Mouse (Mus musculus): Measurements from ENCODE around the gene Lrrk1.

Gene Lrrk1

DNA sequence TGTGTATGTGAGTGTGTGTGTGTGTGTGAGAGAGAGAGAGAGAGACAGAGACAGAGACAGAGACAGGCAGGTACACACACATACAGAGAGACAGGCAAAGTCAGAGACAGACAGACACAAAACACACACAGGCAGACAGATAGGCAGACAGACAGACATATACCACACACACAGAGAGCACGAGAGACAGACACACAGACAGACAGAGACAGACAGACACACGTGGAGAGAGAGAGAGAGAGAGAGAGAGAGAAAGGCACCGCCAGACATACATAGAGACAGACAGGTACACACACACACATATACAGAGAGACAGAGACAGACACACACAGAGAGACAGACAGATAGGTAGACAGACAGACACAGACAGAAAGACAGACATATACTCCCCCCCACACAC, 138.7 kb downstream of the Lrrk1 start:
- DNase-seq = no peak

DNA sequence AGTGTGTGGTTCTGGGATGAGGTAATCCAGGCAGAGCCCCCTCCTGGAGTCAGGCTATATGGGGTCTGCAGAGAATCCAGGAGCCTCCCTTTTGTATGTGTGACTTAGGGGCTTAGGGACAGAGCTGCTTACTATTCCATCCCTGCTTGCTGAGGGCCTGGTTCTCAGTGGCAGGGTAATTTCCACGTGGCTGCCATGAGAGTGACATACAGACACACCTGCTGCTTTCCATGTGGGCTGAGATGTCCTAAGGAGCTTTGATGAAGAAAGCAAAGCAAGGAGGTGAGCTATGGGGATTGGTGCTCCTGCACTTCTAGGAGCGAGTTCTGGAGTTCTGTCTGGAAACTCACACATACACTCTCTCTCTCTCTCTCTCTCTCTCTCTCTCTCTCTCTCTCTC, 139.1 kb downstream of the Lrrk1 start:
- no peak for DNase-seq

DNA sequence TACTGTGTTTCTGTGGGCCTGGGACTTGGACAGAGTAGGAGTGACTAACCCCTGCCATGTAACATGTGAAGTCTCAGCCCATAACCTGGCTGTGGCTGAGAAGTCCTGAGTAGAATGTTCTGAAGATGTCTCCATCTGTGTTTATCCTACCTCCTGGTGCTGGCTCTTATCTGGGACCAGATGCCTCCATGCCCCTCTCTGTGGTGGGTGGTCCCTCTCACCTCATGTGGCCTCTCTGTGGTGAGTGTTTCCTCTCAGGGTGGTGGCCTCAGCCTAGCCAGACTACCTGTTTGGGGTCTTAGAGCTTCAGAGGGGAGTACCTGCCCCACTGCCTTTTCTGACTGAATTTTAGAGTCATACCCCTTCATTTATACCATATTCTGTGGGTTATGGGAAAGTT, 139.9 kb downstream of the Lrrk1 start:
- no peak for DNase-seq

DNA sequence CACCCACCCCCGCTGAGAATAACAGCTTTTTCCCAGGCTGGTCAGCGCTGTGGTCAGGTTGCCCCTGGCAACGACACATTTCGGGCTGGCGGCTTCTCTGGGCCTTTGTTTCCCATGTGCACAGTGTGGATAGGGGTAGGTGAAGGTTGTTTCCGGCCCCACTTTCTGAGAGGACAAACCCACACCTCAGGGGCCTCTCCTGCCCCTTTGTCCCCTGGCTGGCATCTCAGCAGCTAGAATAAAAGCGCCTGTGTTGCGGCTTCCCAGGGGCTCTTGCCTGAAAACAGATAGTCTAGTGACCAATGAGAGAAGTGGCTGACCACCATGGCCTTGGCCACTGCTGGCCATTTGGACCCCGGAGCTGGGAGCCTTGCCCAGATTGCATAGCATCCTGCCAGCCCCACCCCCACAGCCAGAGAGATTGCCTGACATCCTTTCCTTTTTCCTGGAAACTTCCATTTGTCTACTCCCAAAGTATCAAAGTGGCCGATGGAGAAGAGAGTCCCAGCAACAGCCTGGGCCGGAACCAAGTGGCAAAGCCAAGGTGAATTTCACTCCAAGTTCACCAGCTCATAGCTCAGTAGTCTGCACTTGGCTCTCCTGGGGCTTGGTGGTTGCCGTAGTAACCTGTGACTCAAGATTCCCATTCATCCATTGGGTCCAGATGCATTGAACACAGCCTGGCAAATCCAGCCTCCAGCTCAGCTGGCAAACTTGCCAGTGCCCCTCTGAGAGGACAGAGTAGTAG, 140.7 kb downstream of the Lrrk1 start:
- DNase-seq = no peak

DNA sequence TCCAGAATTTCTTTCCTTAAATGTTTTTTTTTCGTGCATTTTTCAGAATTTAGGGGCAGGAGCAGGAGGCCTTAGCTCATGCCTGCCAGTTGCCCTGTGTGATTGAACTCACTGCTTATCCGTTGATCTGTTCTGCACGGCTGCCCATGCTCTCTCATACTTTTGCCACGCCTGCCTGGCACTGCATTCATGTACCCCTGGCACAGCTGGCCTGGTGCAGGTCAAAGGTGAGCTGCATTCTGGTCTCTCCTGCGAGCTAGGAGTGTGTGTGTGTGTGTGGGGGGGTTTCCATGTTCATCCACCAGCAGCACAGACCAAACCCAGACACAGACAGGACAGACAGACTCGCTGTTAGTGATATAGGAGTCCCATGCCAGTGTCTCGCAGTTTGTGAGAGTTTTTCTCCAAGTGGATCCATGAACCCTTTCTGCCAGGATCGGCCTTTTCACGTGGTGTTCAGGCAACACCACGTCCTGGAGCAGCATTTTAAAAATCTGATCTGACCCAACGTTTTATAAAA, 141.4 kb downstream of the Lrrk1 start:
- DNase-seq = no peak

DNA sequence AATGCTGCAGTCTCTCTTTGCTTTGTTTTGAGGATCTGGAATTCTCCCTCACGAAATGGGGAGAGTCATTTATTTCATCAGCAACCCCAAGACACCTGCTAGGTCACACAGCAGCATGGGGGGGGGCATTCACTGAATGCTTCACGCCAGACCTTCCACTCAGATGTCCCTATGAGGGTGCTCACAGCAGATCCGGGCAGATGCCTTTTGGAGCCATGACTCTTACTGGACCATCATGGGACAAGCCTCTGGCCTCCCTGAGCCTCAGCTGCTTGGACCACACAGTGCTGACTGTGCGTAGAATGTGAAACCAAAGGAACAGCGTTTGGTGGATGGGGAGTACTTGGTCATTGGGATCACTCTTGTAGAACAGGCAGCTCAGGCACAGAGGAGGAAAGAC, 142.5 kb downstream of the Lrrk1 start:
- DNase-seq = no peak

DNA sequence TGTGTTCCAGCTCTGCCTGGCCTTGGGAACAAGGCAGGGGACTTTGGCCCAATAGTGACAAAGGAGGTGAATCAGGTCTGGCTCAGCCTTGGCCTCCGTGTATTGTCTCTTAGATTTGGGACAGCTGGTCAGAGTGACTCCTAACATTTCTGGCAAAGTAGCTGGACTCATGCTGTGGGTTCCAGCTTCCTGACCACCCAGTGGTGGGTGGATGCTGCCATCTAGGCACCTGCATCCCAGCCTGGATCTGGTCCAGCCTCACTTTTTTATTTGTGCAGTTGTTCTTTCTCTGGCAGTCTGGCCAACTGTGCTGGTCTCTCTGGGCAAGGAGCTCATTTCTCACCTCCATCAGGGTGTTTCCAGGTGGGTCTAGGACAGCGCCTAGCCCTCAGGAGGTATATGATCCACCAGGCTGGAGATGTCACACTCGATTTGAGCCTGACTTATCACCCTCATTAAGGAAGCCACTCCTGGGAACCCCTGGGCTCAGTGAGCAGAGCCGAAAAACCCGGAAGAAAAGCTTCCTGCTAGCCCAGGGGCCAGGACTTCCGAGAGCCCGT, 144.3 kb downstream of the Lrrk1 start:
- no peak for DNase-seq

DNA sequence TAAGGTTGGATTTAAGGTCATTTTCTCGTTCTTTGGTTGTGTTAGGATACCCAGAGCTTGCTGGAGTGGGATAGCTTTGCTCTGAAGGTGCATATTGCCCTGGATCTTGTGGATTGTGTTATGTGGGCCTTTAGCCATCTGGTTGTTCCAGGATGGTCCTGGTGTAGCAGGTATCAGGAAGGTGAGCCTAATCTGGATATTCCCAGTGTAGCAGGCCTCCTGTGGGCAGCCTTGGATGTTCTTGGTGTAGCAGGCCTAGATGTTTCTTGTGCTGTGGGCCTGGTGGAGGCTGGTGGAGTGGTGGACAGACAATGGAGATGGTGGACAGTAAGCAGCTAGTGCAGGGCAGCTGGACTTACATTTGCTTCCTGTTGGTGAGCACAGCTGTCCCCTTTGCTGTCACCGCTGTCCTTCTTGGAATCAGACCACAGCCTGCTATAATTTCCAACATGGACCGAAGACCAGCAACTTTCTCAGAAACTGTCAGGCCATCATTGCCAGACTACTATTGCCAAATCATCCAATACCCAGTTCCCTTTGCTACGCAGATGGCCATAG, 146.2 kb downstream of the Lrrk1 start:
- DNase-seq = no peak

DNA sequence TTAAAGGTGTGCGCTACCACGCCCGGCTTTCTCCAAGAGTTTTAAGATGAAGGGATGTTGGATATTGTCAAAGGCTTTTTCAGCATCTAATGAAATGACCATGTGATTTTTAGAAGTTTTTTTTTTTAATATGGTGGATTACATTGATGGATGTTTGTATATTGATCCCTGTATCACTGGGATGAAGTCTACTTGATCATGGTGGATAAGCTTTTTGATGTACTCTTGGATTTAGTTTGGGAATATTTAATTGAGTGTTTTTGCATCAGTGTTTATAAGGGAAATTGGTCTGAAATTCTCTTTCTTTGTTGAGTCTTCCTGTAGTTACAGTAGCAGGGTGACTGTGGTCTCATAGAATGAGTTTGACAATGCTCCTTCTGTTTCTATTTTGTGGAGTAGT, 150.0 kb downstream of the Lrrk1 start:
- no peak for DNase-seq

DNA sequence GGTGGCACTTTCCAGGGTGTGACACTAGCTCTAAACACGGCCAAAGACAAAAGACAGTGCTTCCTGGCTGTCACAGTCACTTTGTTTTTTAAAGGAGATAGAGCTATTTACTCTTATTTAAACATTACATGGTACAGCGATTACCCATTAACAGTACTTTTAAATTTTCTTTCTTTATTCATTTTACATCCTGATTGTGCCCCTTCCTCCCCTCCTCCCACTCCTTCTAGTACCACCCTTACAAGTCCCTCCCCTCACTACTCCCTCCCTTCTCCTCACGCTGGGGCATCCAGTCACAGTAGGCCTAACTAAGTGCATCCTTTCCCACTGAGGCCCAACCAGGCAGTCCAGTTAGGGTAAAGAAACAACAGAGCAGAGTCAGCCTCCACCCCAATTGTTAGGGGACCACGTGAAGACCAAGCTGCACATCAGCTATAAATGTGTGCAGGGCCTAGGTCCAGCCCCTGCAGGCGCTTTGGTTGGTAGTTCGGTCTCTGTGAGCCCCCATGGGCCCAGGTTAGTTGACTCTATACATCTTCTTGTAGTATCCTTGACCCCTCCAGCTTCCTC, 154.1 kb downstream of the Lrrk1 start:
- DNase-seq = no peak

DNA sequence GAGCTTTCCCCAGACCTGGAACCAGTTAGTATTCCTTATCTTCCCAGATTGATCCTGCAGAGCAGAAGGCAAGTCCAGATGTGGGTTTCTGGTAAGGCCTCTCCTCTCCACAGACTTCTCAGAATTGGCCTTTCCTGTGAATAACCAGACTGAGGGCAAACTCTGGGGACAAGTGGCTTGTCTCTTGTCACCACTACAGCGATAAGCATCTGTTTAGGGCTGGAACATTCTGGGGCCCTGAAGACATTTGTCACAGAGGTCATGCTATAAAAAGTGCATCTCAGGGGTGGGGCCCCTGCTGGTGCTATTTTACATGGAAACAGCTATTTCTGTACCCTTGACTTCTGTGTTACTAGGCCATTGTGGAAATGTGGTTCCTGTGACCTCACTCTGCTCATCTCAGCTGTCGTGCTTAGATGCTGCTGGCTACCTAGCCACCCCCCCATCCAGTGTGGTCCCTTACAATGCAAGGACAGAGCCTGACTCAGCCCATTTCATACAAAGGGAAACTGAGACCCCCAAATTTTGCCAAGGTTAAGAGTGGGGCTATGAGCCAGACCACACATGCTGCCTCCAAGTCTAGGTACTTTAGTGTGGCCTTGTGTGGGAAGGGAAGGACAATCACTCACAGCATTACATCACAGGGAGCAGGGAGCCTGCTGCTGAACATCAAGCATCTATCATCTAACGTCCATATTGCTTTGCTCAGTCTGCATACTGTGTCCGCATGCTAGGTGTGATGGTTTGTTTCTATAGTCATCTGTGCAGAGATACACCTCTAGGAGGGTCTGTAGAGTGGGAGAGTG, 154.8 kb downstream of the Lrrk1 start:
- DNase-seq = peak in 1 of 2 experiments; percentile 22

DNA sequence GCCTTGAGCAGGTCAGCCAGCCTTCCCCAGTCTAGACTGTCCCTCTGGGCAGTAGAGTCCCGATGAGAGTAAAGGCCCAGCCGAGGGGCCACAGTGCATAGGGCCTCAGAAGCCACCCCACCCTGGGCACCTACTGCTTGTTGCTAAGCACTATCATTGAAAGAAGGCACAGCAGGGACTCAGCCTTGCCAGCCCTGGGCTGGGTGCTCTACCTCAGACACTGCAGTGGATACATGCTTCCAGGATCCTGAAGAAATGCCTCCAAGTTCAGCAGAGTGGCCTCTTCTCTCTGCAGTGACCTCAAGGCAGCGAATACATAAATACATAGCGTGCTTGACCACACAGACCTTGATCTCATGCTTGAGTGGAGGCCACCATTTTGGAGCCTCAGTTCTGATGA, 156.3 kb downstream of the Lrrk1 start:
- no peak for DNase-seq

DNA sequence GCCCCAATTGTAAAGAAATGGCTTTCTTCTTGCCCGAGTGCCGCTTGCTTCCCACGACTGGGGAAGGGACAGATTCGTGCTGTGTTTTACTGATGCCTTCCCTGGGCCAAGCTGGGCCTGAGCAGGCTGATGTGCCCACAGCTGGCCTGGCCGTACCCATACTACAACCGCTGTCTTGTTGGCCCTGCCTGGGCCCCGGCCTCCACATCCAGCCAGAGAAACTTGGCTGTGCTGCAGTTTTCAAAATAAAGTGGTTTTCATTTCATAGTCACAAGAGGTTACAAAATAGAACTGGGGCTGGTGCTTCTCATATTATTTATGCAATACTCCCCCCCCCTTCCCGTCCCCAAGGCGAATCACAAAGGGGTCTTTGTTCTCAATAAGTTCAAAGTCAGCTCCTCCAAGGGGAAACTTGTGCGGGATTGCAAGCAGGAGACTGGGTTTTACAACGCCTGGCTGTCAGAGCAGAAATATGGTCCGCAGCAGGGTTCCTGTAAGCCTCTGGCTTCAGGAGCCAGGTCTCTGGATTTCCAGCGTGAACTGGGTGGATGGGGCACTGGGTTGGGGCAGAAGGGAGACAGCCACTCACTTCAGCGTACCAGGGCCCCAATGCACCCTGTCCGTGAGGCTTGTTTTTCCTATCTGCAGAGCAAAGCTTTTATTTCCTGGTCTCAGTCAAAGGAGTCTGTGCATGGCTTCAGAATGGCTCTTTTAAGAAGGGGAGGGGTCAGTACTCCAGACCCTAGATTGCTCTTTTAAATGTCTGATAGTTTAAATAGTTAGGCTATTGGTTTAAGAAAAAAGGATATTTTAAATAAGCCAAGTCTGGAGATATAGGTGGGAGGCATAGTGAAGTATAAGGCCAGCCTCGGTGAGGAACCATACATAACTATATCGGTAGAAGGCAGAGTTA, 157.3 kb downstream of the Lrrk1 start:
- no peak for DNase-seq

DNA sequence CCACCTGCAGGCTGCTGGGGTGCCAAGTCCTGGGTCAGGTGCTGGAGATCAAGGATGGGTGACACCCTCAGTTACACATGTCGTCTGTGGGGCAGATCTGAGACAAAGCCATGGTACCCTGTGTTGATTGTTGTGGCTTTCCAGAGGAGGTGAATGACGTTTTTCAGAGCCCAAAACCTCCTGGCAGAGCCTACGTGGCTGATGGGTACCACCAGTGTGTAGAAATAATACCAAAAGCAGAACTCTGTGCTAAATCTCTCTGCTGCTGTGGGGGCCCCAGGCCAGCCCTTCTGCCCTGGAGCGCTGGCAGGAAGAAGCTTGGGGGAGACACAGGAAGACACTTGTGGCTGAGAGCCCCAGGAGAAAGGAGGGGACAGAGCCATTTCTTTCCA, 157.9 kb downstream of the Lrrk1 start:
- peak; percentile 36 to 37 for DNase-seq

DNA sequence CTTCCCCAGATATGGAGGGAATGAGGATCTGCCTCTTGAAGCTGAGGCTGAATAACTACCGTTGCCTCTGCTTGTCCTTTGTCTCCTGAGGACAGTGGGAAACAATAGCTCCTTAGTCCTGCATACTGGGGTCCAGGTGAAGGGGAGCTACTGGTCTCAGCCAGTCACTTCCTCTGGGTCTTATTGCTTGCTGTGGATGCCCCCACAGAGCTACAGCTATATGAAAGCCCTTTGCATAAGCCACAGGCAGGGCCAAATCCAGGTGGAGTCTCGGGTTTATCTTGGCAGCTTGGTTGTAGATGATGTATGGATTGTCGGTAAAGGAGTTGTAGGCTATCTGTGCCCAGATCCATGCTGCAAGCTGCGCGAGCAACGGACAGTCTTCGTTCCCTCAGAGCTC, 158.7 kb downstream of the Lrrk1 start:
- no peak for DNase-seq

DNA sequence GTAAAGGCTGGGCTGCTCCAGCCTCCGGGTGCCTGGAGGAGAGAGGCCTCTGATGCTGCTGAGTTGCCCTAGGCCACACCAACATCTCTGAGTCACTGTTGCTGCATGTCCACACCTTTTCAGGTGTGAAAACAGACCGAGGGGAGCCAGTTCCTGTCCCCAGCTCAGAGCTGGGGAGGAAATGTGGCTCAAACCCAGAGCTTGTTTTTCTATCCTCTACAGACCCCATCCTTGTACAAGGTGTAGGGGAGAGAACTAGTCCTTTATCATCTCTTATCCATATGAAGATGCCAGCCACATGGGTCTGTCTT, 159.6 kb downstream of the Lrrk1 start:
- DNase-seq = no peak

DNA sequence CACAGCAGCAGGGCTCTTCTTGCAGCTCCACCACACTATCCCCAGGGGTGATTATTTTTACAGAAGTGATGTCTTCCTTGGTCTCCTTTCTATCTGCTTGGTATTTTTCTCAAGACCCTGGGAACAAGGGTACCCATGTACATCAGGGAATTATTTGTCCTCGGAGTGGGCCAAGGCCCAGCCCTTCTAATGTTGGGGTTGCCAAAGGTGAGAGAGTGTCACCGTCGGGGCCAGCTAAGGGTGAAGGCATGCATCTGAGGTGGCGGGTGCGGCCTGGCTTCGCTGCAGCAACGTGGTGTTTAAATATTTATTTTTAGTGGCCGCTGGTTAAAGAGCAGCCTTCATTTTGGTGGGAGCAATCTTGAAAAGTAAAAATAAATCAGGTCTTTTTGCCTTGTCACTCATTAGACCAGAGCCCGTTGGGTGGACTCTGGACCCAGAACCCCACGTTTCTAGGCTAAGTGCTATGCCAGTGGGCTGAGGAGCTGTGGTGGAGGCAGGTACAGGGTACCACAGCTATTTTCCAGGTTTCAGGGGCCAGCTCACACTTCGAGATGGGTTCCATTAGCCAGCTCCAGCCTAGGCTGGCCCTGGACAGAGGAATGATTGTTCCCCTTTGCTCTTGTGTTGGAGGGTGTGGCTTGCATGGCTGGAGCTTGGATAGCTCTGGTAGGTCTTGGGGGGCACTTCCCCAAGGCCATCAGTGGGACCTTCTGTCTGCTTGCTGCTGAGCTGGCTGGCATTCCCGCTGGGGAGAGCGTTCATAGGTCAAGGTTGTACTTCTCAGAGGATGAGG, 160.1 kb downstream of the Lrrk1 start:
- no peak for DNase-seq

DNA sequence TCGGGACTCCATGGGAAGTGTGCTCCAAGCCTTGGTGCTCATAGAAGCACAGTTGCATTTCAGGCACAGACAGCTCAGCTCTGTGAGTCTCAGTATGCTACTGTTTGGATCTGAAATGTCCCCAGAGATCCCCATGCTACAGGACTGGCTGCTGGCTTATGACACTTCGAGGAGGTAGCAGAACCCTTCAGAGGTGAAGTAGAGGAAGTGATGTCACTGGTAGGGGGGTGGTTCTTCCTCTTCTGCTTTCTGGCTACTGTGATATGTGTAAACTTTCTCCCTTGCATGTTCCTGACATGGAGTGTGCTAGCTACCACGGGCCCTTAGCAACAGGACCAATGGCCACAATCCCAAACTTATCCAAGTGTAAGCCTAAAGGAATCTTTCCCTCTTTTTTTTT, 162.3 kb downstream of the Lrrk1 start:
- DNase-seq = no peak

DNA sequence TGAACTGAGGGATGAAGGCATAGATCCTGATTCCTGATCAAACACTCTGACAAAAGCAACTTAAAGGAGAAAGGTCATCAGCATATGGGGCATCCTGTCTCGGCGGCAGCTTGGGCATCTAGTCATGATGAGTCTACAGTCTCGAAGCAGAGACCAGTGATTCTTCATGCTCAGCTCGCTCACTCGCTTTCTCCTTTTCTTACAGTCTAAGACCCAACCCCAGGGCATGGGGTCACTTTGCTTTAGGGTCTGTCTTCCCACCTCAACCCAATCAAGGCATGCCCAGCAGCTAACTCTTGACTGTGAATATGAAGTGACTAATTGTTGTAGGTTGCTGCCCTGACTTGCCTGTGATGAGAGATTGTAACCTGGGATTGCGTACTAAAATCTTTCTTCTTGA, 163.6 kb downstream of the Lrrk1 start:
- DNase-seq = no peak

DNA sequence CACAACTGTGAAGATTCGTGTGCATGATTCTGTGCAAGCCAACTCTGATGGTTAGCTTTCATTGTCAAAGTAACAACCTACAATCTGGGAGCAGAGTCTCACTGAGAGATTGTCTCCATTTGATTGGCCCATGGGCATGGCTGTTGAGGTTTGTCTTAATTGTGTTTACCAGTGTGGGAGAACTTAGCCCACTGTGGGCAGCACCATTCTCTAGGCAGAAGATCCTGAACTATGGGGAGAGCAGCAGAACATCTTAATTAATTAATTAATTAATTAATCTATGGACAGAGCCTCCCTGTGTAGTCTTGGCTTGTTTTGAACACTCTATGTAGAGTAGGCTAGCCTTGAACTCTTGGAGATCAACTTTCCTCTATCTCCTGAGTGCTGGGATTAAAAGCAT, 164.4 kb downstream of the Lrrk1 start:
- DNase-seq = no peak

DNA sequence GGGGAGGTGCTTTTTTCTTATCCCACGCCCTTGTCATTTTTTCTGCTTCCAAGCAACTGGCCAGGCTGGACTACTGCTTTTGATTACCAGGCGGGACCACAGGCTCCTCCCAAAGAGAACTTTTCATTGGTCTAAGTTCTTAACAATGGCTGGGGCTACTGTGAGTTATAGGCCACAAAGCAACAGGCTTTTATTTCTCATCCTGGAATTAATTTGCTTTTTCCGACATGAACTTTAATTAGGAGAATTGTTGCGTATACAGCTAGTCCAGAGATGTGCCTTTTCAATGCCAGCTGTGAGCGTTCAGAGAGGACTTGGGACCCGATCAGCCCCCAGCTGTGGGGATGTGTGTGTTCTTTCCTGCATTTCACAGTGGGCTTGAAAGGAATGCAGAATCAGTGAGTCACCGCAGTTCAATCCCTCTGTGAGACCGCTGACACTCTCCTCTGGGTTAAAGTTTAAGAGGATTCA, 165.5 kb downstream of the Lrrk1 start:
- DNase-seq = no peak
